Mouse (Mus musculus): ENCODE measurements around the gene Cpvl. TPM values are rescaled to one million over a fixed set of nuclear protein-coding genes. Genes with fewer than 3 reads are reported as not detected.

Gene Cpvl
- total RNA-seq, 2 experiments from 2014 or later: 0.17 TPM; not detected in 1

Other genes starting within 250 kb of the Cpvl start
- gene Tril, start 157.8 kb downstream of the Cpvl start, total RNA-seq (2021): 10 to 100 TPM; 38.3 to 41.2 TPM
- gene Chn2, start 60.9 kb upstream of the Cpvl start, total RNA-seq (2021): 10 to 100 TPM; 22.9 to 24.9 TPM

Data from layer of hippocampus, postnatal 25 days (tissue).